Mouse (Mus musculus): ENCODE data around the gene Mlana.

Mlana gene

GRCm38 (mm10) chr19:29697245-29697874, at the start of gene Mlana:
Gene Mlana, plus strand, starts transcription at chr19:29697824.
- DNase-seq (ENCODE audit: low read depth, low spot score): no peak

GRCm38 (mm10) chr19:29648550-29648914, 49.1 kb upstream of the Mlana start:
- DNase-seq (ENCODE audit: low read depth, low spot score): no peak

GRCm38 (mm10) chr19:29649683-29650082, 47.9 kb upstream of the Mlana start:
- DNase-seq (ENCODE audit: low read depth, low spot score): no peak

DNA sequence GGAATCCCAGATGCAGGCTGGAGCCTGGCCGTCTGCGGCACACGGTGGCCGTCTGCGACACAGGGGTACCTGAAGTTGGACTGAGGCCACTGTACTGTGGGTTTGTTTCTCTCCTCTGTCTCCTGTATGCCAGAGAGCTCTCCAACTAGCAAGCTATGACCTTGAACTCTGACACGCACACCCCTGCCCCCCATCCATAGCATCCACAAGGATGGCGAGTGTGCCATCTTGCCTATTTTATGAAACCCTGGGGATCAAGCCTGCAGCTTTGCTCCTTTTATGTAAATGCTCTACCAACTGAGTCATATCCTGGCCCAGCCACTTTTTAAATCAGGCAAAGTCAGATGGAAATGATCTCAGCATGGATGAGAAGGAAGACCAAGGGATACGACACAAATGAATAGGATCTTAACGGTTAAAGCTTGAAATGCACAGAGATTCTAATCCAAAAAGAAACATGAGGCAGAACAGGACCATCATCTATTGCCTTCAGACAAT, 43.8 kb upstream of the Mlana start:
- no peak for DNase-seq (ENCODE audit: low read depth, low spot score)

- no peak for DNase-seq (ENCODE audit: low read depth, low spot score)
Observed at GRCm38 (mm10) chr19:29655148-29655547, 42.5 kb upstream of the Mlana start.

- DNase-seq (ENCODE audit: low read depth, low spot score): no peak
Observed at GRCm38 (mm10) chr19:29656029-29656428, 41.6 kb upstream of the Mlana start.

DNA sequence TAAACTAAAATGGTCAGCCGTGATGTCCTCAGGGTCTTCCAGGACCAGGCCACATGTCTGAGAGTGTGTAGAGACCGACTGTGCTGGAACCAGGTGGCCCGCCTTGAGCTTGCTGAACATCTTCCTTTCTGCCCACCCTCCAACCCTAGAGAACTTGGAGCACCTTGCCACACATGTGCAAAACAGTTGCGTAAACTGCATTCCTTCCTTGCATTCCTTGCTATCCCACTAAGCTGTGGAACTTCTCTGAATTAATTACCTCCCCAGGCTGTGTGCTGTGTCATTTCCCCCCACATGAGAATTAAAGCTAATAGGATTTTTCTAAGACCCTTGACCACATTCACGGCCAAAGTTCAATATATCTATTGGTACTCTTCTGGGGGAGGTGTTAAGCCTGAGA, 41.0 kb upstream of the Mlana start:
- DNase-seq (ENCODE audit: low read depth, low spot score): no peak

DNA sequence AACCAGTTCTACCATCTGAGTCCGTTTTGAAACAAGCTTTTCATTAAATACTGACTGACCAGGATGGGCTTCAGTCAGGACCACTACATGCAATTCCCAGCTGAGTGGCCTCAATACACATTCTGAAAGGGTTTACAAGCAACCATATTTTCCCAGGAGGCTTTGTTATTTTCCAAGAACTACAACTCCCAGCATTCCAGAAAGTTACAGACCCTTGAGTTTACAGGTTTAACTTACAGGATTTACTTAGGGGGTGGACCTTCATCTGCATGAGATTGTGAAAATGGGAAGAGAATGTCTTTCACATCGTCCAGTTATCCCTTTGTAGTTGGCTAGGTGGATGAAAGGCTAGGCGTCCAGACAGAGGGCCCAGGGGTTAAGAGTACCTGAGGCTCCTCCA, 40.6 kb upstream of the Mlana start:
- no peak for DNase-seq (ENCODE audit: low read depth, low spot score)

DNA sequence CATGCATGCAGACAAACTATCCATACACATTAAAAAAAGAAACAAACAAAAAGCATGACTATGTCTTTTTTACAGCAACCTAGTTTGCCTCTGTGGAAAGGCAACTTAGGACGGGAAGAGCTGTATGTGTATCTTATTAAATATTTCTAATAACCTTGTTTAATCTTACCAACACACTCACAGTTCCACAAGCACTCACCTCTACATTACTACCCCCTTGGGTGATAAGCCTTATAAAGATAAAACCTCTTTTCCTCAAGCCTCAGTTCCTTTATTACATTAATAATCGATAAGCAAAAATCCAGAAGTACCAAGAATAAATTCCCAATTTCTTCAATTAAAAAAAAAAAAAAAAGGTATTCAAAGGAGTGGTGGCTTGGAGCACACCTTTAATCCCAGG, 40.1 kb upstream of the Mlana start:
- DNase-seq (ENCODE audit: low read depth, low spot score): no peak

DNA sequence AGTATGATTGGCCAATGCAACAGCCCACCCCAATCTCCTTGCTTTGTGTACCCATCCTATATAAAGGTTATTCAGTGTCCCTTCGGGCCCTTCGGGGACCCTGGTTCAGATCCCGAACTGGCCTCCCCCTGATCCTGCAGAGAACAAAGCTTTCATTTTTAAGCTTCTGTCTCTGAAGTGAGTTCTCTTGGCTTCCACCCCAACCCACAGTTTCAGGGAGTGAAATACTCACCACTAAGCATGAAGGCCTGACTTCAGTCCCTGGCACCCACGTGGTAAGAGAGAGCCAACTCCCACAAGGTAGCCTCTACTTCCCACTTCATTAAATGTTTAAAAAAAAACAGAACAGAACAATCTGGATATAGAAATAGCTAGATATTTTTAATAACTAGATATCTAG, 38.8 kb upstream of the Mlana start:
- DNase-seq (ENCODE audit: low read depth, low spot score): no peak

DNA sequence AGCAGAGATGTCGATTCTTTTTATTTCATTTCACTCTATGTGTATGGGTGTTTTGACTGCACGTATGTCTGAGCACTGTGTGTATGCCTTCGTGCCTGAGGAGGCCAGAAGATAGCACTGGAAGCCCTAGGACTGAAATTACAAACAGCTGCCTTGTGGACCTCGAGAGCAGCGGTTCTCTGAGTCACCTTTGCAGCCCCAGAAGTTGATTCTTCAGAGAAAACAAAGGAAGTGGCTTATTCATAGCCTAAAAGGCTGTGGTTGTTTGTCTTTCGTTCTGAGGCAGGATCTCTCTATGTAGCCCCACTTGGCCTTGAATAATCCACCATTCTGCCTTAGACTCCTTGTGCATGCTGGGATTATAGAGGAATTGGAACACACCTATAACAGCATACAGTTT, 37.9 kb upstream of the Mlana start:
- no peak for DNase-seq (ENCODE audit: low read depth, low spot score)

- DNase-seq (ENCODE audit: low read depth, low spot score): no peak
Observed at GRCm38 (mm10) chr19:29660835-29661764, 36.5 kb upstream of the Mlana start.

DNA sequence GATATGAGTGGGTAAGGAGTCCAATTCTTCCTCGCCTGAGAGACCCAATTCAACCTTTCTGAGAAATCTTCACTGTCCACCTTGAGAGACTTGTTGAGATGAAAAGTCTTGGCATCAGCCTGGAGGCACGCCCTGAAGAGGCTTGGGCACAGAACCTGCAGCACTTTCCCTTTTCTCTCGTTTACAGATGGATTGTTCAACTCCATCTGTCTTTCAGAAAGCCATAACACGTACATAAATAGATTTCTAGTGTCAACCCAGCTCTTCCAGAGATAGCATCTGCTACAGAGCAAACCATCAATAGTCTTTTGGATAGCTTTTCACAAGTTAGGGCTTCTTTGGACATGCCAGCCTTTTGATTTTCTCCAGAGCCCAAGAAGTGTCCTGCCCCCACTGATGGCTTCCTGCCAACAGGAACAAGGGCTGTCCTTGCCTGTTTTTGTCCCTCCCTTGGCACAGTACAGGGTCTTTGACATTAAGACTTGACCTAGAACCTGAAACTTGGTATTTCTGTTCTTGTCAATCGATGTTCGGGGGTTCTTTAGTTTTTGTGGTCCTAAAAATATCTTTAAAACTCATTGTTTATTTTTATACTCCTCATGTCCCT, 35.5 kb upstream of the Mlana start:
- no peak for DNase-seq (ENCODE audit: low read depth, low spot score)

DNA sequence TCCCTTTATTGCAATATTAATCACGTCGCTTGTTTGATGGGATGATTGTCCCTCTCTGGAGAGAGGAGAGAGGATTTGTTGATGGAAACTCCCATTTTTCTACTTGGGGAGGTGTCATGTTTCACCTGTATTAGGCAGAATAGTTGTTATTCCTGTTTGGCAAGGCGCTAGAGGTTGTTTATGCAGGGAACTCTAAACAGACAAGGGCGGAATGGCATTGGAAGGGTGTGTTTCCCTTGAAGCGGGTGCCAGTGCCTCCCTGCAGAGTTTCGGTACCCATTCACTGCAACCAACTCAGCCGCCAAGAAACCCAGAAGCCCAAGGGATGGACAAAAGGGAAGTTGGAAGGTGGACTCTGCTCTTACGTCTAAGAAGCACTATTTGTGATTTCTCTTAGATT, 33.8 kb upstream of the Mlana start:
- DNase-seq (ENCODE audit: low read depth, low spot score): no peak

- no peak for DNase-seq (ENCODE audit: low read depth, low spot score)
Observed at GRCm38 (mm10) chr19:29664934-29665333, 32.7 kb upstream of the Mlana start.

GRCm38 (mm10) chr19:29666164-29666563, 31.5 kb upstream of the Mlana start:
- no peak for DNase-seq (ENCODE audit: low read depth, low spot score)

GRCm38 (mm10) chr19:29666965-29667594, 30.5 kb upstream of the Mlana start:
- DNase-seq (ENCODE audit: low read depth, low spot score): no peak

DNA sequence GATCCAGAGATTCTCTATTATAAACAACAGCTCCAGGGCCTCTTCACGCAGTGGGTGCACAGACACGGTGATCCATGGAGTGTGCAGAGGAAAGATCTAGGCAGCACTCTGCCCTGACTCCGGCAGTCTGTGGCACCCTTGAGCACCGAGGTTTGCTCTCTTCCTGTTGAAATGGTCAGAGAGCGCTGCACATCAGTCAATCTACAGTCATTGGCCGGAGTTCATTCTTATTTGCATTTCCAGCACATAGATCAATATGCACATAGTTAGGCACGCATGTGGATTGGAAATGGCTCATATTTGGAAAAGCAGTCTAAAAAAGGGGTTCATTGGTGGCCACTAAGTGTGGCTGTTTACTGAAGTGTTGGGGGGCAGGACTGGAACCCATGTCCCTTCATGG, 29.5 kb upstream of the Mlana start:
- DNase-seq (ENCODE audit: low read depth, low spot score): no peak

DNA sequence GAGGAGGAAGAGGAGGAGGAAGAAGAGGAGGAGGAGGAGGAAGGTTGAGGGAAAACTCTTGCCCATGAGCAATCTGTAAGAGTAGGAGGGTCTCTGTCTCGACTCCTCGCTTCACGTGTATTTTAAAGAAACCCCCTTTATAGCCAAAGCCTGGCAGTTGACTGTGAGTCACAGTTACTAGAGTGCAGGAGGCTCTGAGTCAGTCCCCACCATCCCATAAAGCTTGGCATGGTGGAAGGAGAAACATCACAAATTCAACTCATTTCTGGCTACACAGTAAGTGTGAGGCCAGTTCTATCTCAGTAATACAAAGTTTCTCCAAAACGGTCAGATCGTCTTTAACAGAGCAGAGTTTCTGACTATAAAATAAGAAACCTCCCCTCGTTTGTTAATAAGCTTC, 27.4 kb upstream of the Mlana start:
- DNase-seq (ENCODE audit: low read depth, low spot score): no peak

DNA sequence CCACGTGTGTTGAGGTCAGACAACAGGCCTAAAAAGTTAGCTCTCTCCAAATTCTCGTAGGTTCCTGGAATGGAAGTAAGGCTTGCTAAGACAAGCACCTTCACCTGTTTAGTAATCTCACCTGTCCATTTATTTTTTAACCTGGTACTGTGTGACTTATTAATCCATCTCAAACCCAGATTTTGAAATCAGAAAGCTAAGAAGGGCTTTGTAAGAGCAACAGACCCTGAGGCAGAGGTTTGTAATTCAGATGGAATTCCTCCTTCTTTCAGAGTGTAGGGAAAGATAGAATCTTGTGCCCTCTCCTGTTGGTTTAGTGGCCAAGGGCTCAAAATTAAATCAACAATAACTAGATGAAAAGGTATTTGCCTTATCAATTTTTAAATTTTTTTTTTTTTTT, 26.5 kb upstream of the Mlana start:
- DNase-seq (ENCODE audit: low read depth, low spot score): no peak

DNA sequence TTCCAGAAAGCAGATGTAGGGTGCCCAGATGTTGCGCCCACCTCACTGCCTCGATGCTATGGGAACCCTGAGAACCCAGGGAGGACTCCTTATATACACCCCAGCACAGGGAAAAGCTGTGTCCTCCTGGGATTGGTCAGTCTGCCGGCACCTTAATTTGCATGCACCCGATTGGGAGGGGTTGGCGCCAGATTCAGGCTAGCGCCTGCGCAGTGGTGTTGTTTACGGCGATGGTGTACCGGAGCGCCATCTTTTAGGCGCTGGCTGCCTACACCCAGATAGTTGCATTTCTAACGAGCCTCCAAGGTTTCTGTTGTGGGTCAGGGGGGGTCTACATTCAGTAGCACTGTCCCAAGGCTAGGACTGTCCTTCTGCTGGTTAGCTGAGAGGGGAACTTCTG, 25.0 kb upstream of the Mlana start:
- DNase-seq (ENCODE audit: low read depth, low spot score): no peak

- DNase-seq (ENCODE audit: low read depth, low spot score): no peak
Observed at GRCm38 (mm10) chr19:29674946-29675345, 22.7 kb upstream of the Mlana start.
